Mouse (Mus musculus): ENCODE data around the gene Smyd3.

Smyd3 gene

DNA sequence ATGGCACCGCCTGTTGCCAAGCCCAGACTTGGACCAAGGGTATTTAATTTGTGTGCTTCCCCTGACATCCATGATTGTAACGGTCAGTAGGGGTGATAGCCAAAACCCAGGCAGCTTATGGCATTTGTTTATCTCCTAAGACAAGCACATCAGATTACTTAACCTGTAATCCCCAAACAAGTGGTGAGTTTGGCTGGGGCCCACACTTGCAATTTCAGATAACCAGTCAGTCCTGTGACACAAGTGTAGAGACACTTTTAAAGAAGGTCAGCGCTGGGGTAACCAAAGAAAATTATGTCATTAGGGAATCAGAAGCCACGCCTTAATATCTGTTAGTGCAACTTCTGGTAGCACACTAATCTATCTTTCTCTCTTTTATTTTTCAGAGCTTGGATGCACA, 456.8 kb downstream of the Smyd3 start:
- DNase-seq (ENCODE audit: low spot score), result no peak

DNA sequence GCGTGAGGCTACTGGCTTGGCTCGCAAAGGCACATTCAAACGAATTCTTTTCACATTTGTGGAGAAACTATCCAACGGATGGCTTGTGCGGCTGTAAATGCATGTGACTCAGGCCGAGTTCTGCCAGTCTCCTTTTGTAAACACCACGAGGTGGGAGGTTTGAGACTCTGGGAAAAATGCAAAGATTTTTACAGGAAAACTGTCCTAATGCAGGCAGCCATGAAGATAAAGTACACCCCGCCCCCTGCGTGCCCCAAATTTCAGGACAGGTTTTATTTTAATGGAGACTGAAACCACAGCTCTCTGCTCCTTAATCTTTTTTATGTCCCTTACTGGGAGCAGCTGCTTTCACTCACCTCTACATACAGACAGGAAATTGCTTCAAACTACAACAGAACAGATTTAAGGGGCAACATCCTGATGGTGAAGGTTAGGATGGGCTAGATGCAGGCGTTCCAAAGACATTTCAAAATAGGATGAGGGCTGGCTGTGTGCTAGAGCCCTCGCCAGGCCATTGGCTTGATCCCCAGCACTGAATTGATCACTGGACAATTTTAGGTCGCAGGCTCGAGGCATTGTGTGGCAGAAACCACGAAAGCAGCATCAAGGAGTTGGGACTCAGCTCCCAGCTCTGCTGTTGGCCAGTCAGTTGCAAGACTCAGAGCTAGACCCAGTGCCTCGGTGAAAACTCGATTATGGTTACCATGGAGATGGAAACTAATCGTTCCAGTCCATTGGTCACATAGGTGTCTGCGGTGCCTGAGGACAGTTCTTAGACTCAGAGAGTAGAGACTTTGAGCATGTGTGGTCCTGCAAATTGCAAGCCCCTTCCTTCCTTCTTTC, 457.5 kb downstream of the Smyd3 start:
- DNase-seq (ENCODE audit: low spot score), result no peak

DNA sequence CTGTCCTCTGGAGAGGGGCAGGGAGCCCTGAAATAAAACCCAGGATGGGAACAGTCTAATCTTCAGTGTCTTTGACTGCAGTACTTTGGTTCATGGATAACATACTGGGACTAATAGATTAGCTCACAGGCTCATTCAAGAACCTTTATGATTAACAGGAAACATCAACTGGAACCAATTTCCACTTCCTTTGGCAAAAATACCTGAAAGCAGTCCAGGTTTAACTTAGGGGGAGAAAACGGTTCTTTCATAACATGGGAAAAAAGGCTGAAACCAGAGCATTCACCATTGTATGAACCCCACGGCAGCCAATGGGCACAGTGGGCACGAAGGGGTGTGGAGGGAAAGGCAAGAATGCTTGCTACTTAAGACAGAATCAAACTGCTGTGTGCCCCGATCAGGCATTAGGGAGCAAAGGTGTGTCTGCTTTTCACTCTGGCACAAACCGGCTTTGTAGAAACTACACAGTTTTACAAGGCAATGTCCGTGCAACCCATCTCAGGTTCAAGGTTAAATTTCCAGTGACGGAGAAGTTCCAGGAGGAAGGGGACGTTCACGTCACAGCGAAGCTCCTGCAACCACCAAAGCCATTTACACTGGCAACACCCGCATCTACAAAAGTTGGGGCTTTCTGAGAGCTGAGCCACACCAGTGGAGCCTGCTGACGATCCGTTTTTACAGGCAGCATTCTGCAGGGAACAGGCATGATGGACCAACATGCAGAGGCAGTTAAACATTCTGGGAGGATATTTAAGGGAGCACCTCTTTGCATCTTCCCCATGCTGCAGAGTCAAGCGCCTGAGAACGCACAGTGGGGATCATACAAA, 458.3 kb downstream of the Smyd3 start:
- DNase-seq (ENCODE audit: low spot score), result no peak

DNA sequence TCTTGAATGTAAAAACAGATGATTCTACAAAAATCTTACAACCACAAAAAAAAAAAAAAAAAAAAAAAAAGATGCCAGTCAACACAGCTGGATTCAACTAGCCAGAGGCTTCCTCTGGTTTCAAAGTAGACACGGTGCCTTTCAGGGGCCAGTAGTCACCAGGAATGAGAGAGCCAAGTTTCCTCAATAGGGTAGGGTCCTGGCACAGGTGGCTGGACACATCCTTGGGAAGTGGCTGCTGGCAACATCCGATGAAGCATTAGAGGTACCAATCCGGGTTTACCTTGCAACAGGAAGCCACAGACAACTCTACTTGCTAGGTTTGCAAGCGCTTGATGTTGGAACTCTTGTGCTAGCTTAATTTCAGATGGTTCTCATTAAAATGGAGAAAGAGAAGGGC, 459.2 kb downstream of the Smyd3 start:
- DNase-seq (ENCODE audit: low spot score), result no peak

DNA sequence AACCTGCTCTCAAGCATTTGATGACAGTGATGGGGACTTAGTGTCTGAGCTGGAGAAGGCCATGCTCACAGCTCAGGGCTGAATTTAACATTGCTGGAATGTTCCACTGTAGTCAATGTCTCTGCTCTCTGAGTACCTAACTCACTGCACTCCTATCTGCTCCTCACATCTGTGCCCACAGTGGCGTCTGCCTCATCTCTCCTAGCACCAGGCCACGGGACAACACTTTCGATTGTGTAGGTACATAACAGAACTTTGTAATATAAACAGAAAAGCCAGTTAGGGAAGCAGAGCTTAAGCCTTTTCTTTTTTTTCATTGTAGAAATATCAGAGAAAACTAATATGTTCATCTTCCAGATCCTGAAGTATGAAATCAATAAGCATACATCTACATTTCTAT, 462.1 kb downstream of the Smyd3 start:
- no peak for DNase-seq (ENCODE audit: low spot score)

DNA sequence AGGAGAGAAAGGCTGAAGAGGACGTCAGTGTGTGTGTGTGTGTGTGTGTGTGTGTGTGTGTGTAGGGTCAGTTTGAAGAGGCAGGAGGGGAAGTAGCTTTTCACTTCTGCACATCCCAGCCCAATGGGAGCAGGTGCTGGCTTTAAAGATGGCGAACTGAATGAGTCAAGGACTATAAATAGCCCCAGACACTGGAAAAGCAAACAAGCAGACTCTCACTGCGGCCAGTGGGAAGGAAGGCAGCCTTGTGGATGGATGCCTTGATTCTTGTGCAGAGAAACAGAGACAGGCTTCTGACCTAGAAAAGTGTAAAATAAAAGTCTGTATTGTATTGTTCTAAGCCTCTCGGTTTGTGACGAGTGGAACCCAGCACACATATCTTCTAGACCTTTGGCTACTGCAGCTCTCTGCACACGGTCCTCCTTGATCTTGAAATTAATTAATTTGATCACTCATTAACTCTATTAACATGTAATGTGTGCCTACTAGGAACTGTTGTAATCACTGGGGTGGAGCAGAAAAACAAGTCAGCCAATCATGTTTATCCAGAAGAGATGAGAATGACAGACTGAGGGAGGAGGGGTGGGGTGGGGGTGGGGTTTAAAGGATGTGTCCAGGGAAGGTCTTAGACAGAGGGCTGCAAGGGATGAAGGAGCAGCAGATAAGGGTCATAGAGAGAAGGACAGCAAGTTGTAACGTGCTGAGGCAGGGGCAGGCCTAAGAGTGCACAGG, 463.3 kb downstream of the Smyd3 start:
- DNase-seq (ENCODE audit: low spot score), result no peak

DNA sequence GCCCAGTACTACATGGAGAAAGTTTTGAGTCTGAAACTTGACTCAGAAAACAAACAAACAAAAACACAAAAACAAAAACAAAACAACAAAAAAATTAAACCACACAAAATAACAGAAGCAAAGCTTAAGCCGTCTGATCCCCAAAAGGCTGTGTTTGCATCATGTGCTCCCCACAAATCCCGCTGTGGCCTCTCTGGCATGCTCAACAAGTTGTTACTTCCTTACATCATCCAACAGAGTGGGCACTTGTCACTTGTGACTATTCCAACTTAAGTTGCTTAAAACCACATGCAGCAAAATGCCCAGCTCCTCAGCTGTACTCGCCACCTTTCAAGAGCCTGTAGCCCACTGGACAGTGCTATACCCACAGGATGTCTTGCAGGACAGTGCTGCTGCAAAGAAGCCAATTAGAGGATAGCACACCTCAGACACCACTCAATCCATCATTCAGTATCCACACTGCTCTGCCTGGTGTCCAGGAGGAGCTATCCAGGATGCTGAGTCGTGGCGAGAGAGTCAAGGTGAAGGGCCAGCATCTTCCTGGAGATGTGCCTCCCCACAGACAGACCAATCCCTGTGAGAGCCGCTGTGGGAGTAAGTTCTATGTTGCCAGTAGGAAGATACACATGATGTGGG, 465.2 kb downstream of the Smyd3 start:
- no peak for DNase-seq (ENCODE audit: low spot score)

DNA sequence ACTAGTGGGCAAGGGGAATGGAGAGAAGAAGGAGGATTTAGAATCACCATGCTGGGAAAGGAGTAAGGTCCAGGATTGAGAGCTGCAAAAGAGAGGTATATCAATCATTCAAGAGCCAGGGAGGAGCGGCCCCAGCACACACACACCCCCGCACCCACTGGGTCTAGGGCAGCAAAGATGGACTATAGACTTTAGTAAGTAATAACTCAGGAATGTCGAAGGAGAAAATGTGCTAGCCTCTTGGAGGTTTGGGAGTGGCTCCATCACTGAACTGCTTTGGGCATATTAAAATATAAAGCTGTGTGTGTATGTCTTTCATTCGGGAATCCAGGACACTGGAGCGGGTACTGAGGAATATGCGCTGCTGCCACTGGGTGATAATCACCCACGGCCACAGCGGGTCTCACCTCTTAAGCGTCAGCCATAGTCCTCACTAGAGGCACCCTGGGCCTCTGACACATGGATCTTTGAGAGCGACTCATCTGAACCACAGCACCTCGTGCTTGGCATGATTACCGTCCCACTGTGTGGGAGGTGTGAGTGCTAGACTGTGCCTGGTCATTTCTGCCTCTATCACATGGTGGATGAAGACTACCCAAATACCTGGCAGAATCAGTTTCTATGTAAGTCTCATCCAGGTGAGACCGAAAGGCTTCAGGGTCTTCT, 469.8 kb downstream of the Smyd3 start:
- no peak for DNase-seq (ENCODE audit: low spot score)

DNA sequence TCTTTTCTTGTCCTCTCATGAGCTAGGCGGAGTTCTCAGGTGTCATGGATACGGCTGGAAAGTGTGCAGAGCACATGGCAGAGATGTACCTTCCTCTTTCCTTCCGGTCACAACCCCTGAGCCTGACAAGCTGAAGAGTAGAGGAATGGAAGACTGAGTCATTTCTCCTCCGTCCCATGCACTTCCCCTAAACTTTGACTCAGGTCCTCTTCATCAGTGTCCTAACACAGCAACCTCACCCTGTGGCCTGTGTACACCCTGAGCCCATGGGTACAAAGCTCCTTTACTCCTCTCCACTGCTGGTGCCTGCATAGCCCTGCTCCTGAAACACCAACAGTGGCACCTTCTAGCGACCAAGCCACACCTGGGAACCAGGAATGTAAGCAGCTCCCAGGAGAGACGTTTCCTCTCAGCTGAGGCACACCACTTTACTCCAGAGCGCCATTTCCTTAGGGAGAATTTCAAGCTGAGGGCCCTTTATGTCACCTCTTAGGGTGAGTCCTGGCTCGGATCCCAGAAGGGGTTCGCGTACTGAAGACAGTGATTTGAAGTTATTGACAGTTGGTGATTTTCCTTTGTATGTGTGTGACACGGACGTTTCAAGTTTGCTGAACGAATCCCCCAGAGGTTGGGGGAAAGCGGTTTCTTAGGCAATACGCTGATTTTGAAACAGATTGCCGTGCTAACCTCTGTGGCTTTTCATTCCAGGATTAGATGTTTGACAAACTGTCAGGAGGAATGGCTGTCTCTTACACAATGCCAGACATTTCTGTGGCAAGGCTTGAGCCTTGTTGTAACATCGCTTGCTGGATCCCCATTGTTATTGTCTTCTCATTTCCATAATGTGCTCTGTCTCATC, 471.8 kb downstream of the Smyd3 start:
- DNase-seq (ENCODE audit: low spot score), result no peak

DNA sequence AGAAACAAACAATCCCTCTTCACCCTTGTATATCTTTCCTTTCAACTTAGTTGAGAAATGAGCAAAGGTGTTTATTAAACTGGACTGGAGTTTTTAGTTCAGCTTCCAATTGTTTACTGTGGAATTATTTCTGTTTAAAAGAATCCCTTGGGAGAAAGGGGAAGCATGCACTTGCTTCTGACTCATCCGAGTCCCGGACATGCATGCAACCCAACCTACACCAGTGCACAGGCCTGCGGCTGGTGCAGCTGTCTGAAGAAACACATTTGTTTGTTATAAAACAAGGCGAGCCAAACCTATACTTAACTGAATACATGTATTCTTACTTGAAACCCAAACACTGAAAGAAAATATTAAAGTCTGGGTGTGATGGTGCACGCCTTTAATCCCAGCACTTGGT, 473.7 kb downstream of the Smyd3 start:
- DNase-seq (ENCODE audit: low spot score), result no peak

DNA sequence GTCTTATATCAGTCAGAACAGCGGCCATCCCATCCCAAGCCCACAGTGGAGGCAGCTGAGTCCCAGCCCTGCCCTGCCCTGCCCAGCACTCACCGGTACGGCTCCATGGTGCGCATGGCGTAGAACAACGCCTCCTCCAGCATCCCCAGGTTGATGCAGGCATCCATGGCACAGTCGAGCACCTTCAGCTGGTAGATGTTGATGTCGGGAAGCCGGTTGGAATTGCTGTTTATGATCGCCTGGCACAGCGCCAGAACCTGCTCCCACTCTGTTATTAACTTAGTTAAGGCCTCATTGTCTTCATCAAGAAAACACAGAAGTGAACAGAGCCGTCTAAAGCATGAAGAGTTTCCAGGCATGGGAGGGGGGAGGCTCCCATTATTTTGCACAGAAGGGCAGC, 474.2 kb downstream of the Smyd3 start:
- DNase-seq (ENCODE audit: low spot score), result no peak

DNA sequence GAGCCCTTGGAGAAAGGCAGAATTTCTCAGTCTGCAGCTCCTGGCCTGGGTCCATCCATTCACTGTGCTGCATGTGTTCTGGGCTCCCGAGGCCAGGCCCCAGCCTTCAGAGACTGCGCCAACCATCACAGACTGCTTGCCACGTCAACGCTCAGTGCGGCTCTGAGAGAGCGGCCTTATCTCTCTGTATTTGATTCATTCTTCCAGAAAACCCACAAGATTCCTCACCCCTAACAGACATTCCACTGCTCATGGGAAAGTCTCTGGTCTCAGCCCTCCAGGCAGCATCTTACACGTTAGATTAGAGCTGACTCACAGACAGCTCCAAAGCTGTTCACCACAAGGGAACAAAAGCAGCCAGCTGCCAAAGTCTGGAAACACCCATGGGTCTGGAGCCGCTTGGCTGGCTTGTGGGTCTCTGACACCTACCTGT, 475.9 kb downstream of the Smyd3 start:
- DNase-seq (ENCODE audit: low spot score), result peak; percentile 7

DNA sequence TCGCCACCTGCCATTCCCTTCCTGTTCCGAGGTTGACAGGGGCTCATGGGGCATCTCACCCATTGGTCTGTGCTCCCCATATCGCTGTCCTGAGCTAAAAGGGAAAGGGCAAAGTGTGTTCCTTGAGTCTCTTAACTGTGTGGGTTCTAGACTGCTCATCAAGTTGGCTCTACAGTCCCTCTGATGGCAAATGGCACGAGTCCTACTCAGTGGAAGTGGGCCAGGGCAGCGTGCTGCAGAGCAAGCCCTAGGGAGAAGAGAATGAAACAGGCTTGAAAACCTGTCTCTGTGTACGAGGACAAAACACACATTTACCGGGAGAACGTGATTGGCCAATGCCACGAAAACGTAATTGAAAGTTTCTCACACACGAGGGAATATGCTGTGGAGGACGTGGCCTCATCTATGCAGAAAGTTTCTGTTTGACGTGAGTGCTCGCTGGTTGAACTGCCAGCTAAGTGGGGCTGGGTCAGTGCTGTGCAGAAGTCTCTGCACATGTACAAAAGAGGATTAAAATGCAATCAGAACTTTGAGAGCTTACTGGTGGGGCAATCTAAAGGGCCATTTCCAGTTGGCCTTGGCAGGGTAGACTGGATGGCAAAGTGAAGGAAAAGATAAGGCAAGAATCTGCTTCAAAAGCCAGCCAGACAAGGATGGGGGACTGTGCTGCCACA, 476.5 kb downstream of the Smyd3 start:
- DNase-seq (ENCODE audit: low spot score), result no peak

DNA sequence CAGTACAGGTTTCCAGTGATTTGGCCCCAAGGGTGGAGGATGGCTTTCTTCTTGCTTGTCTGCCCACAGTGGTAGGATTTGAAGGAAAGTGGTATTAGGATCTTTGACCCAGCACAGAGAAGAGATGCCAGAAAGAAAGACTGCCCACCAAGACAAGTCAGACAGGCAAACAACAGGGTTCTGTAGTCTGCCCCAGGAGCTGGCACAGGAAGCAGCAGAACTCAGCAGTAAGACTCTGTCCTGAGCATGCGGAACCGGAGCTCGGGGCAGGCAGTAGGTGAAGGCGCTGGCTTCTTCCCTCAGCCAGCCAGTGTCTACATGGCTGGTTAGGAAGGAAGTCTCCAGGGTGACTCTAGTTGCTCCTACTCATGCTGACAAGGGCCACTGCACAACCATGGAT, 479.0 kb downstream of the Smyd3 start:
- DNase-seq (ENCODE audit: low spot score), result no peak

DNA sequence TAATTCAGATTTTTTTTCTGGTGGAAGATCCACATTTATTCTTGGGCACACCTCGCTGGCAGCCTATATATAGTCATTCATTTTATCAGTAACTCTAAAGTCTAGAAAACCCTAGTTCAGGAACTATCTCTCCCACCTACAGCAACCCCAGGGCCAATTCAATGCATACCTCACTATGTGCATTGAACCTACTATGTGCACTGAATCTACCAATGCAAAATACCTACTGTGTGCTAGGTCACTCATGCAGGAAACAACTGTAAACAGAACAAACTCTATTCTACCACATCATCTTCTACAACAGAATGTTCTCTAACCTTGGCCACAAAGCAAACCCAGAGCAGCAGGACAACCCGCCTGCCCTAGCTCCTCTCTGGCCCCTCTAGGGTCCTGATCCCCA, 484.9 kb downstream of the Smyd3 start:
- DNase-seq (ENCODE audit: low spot score), result no peak

DNA sequence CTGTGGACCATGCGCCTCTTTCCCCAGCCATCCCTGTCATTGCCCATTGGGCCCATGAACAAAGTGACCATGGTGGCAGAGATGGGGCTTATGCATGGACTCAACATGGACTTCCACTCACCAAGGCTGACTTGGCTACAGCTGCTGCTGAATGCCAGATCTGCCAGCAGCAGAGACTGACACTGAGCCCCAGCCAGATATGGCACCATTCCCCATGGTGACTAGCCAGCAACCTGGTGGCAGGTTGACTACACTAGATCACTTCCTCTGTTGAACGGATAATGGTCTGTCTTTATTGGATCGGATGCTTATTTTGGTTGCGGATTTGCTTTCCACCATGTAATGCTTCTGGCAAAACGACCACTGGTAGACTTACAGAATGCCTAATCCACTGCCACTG, 486.3 kb downstream of the Smyd3 start:
- DNase-seq (ENCODE audit: low spot score), result no peak

DNA sequence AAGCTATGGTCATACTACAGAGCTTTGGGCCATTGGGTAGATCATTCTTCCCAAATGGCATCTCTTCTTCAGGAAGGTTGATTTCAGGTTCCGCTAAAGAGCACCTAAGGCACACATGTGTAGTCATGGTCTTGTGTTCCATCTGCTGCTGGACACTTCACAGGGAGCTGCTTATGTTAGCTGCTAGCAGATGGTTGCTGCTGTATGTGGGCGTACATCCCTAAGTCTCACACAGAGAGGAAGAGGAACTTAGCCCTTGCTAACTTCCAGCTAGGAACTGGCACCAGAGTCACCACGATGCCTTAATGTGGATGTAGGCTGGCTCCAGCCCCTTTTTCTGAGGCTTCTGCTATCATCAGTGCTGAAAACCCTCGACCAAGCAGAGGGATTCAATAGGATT, 491.2 kb downstream of the Smyd3 start:
- no peak for DNase-seq (ENCODE audit: low spot score)

DNA sequence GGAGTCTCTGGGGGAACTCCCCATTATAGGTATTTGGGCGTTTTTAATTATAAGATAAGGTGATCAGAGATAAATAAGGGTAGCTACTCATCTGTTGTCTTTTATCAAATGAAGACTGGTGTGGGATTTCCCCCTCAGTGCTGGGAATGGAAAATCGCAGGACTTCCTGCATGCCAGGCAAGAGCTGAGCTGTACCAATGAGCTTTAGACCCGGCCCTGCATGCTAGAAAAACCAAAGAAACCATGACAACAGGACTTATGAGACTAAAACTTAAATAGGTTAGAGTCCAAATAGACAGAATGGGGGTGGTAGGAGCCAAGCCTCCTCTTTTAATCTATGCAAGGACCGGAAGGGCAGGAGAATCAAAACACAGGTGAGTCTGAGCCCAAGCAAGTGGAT, 492.7 kb downstream of the Smyd3 start:
- no peak for DNase-seq (ENCODE audit: low spot score)

DNA sequence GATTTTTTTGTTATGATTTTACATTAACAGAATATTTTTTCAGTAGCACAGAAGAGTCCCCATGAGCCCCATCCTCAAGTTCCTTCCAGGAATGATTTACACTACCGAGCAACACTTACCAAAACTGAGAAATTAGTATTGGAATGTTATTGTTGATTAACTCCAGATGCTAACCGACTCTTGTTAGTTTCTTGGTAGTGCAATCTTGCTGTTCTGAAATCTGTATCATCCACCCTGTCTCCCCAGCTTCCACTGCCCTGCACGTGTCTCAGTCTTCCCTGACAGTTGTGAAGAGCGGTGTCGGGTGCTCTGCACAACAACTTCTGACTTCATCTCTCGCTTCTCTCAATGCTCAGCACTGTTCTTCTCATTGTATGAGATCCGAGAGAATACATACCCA, 494.4 kb downstream of the Smyd3 start:
- no peak for DNase-seq (ENCODE audit: low spot score)

DNA sequence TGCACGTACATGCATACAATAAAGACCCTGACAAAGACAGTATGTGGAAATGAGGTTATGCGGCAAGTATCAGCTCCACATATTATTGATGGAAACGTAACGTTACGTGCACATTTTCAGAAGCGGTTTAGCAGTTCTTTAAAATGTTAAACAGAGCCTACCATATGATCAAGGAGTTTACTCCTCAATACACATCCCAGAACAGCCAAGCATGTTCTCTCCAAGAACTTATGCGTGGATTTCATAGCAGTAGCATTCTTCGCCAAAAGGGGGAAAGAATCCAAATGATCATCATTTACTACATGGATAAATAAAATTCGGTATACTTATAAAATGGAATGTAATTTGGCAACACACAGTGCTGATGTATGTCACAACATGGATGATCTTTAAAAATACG, 500.4 kb downstream of the Smyd3 start:
- no peak for DNase-seq (ENCODE audit: low spot score)
